Mouse (Mus musculus): ENCODE measurements at regions not wholly inside any gene's neighbourhood (a gene's known extent, or its start where the extent isn't known, plus 50 kb on each side); places are given as distances from the start of the nearest gene placed in this dataset.

GRCm38 (mm10) chr13:34462808-34463511 lies 118.0 kb upstream of the Slc22a23 start:
- no peak for DNase-seq

GRCm38 (mm10) chr13:34462206-34462807 lies 117.3 kb upstream of the Slc22a23 start:
- no peak for DNase-seq

GRCm38 (mm10) chr13:34460969-34461368 lies 116.0 kb upstream of the Slc22a23 start:
- no peak for DNase-seq

GRCm38 (mm10) chr13:34456051-34456450 lies 111.1 kb upstream of the Slc22a23 start:
- DNase-seq = no peak

GRCm38 (mm10) chr13:34446806-34447205 lies 101.8 kb upstream of the Slc22a23 start:
- DNase-seq = peak; percentile 71

- DNase-seq = no peak
Measured at GRCm38 (mm10) chr13:34446327-34446726, 101.3 kb upstream of the Slc22a23 start.

- DNase-seq = peak; percentile 7
Measured at GRCm38 (mm10) chr13:34441347-34441746, 96.4 kb upstream of the Slc22a23 start.

- no peak for DNase-seq
Measured at GRCm38 (mm10) chr13:34427527-34427926, 82.5 kb upstream of the Slc22a23 start.

- no peak for DNase-seq
Measured at GRCm38 (mm10) chr13:34424921-34425320, 79.9 kb upstream of the Slc22a23 start.

- no peak for DNase-seq
Measured at GRCm38 (mm10) chr13:34421644-34422043, 76.7 kb upstream of the Slc22a23 start.

- no peak for DNase-seq
Measured at GRCm38 (mm10) chr13:34420341-34421156, 75.6 kb upstream of the Slc22a23 start.

GRCm38 (mm10) chr13:34419061-34419460 lies 74.1 kb upstream of the Slc22a23 start:
- DNase-seq = no peak

- no peak for DNase-seq
Measured at GRCm38 (mm10) chr13:34416603-34417002, 71.6 kb upstream of the Slc22a23 start.

GRCm38 (mm10) chr13:34414533-34414932 lies 69.6 kb upstream of the Slc22a23 start:
- no peak for DNase-seq

GRCm38 (mm10) chr13:34408669-34409055 lies 63.7 kb upstream of the Slc22a23 start:
- DNase-seq = no peak

GRCm38 (mm10) chr13:34408007-34408668 lies 63.2 kb upstream of the Slc22a23 start:
- DNase-seq = peak; percentile 66

GRCm38 (mm10) chr13:34406291-34406690 lies 61.3 kb upstream of the Slc22a23 start:
- DNase-seq = no peak

GRCm38 (mm10) chr13:34402631-34403030 lies 57.6 kb upstream of the Slc22a23 start:
- no peak for DNase-seq

GRCm38 (mm10) chr13:34401031-34401430 lies 56.0 kb upstream of the Slc22a23 start:
- no peak for DNase-seq

- no peak for DNase-seq
Measured at GRCm38 (mm10) chr13:34398847-34399246, 53.9 kb upstream of the Slc22a23 start.

- peak; percentile 23 for DNase-seq
Measured at GRCm38 (mm10) chr13:34398061-34398787, 53.2 kb upstream of the Slc22a23 start.

GRCm38 (mm10) chr13:34395504-34395903 lies 50.5 kb upstream of the Slc22a23 start:
- no peak for DNase-seq

Data from adrenal gland, postnatal 14 days (tissue).